Mouse (Mus musculus) c-Kit-positive CD71-positive TER-119-negative erythroid progenitor cells, embryonic 14.5 days (primary cell): ENCODE measurements at regions not wholly inside any gene's neighbourhood (a gene's known extent, or its start where the extent isn't known, plus 50 kb on each side); places are given as distances from the start of the nearest gene placed in this dataset.

Experiments used
- DNase-seq: peaks from one replicate; pipeline ENCODE4 v3.0.0-alpha.2; 2013; ENCODE audit warnings: low read depth

DNA sequence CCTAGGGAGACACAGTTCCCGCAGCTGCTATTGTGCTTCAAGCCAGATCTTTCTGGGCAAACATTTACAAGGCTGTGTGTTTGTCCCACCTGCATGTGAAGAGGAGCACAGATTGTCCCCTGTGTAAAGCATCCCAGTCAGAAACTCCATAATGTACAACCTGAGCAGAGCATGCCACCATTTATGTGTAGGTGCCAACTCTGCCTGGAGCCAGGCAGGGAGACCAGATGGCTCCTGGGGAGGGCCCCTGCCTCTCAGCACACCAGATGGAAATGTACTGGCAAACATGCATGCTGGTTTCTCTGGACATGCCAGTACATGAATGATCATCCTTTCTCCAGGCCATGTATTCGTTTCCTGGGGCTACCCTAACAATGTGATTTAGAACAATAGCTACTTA is 98.6 kb upstream of the Foxp3 start:
- DNase-seq: no peak

DNA sequence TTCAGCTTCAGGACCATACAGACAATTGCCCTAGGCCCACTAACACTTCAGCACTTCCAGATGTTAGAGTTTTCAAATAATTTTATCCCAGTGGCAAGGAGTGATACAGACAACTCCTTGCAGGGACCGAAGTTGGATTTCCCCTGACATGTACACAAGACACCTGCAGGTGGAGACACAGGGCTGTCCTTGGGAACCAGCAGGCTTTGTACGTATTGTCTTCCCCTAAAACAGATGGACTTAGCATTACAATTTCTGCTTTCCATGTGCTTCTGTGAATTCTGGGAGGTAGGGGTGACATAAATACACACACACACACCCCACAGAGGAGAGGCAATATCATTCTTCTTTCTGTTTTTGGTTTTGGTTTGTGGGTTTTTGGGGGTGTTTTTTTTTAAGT is 98.2 kb upstream of the Usp27x start:
- peak; percentile 6 for DNase-seq

DNA sequence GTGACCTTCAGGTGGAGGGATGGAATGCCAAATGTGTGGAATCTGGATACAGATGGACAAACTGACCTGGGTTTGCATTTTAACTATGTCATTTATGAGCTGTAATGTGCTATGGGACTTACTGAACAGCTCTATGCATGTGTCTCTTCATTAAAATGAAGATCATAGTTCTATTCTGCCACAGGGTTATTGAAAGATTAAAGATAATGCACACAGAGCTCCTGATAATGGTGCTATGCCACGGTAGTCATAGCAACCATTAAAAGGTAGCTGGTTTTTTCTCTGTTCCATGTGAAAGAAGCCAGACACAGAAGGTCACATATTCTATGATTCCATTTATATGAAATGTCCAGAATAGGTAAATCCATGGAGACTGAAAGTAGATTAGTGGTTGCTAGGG is 94.2 kb upstream of the Usp27x start:
- no peak for DNase-seq

DNA sequence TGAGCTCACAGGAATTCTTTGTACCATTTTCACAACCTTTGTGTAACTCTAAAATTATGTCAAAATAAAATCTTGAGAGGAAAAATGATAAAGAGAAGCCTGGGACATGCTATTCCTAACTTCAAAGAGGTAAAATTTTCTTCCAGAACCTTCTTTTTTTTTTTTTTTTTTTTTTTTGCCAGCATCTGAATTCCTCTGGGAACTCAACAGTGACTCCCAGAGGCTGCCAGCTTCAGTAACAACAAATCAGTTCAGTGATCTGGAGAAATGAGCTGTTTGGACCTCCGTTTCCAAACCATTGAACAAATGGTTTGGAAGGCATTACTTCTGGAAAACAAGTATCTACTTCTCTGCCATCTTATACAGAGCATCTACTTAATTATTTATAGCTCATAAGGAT is 92.4 kb upstream of the Usp27x start:
- no peak for DNase-seq

DNA sequence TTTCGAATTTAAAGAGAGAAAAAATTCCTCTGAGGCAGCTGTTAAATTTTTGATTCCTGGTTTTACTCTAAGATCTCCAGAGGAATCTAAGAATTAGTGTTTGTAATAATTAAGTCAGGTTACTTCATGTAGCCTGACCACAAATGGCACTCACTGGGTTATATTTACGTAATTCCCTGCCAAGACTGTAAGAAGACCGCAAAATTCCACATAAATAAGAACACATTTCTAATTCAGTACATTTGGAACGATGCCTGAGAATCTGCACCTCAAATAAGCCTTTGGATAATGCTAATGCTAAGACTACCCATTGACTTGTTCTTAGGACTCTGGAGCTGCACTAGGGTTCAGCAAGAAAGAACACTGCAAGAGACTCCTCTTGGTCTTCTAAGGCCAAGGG is 81.2 kb upstream of the Usp27x start:
- no peak for DNase-seq

DNA sequence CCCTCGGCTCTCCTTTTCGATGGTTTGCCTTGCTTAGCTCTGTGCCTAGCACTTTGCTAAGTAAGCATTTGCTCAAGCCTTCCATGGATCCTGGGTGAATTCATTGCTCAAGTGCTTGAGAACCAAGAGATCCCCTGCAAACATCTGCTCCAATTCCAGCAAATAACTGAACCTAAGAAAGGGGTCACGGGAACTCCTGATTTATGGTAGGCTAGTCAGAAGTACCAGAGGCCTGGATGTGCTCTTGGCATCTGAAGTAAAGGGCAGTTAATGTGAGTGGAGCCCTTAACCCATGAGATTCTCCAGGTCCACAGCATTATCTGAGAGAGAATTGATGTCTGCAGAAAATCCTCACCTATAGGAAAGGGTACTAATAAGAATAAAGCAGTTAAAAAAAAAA is 69.4 kb upstream of the Usp27x start:
- no peak for DNase-seq

DNA sequence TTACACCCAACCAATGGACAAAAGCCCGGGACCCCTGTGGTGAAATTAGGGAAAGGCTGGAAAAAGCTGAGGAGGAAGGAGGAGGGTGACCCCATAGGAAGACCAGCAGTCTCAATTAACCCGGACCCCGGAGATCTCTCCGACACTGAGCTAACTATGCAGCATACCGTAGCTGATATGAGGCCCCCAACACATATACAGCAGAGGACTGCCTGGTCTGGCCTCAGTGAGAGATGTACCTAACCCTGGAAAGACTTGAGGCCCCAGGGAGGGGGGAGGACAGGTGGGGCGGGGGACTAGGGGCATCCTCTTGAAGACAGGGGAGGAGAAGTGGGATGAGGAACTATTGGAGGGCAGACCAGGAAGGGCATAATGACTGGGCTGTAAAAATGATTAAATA is 69.0 kb upstream of the Usp27x start:
- no peak for DNase-seq

DNA sequence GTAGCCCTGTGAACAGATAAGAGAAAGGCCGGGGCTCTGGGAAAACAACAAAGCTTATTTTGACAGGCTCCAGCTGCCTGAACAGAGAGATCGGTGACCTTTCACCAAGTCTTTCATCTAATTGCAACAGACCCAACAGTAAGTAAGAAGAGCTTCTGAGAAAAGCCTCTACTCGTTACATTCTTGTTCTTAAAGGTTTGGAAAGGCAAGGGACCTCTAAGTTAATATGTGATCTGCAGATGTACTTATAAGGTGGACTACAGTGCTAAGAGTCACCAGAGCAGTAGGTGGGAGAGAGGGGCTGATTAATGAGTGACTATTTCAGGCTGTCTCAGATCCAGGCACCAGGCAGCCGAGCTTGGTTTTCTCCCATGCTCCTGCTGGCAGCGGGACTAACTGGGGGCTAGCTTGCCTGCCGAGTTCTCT is 68.4 kb upstream of the Usp27x start:
- DNase-seq: no peak

DNA sequence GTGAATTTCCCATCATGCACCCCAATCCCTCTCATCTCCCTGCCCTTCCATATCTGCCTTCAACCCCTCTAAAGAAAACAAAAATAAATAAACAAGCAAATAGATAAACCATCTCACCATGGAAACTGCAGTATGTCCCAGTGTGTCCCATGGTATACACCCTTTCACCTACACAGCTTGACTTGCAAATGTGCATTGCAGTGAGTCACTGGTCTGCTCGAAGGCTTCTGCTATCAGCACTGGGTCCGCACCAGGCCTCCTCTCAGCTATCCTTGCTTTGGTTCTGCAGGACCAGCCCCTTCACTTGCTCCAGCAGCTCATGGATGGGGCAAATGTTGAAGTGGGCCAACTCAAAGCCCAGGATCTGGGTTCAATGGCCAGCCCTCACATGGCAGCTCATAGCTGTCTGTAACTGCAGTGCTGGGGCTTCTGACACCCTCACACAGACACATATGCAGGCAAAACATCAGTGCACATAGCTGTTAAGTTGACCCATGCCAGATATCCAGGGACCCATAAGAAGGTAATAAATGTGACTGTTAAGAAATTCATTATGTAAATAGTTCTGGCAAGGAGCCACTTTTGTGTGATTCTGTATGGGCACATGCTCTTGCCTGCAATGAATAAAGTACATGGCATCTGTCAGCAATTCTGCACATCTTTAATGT is 59.9 kb upstream of the Usp27x start:
- no peak for DNase-seq

DNA sequence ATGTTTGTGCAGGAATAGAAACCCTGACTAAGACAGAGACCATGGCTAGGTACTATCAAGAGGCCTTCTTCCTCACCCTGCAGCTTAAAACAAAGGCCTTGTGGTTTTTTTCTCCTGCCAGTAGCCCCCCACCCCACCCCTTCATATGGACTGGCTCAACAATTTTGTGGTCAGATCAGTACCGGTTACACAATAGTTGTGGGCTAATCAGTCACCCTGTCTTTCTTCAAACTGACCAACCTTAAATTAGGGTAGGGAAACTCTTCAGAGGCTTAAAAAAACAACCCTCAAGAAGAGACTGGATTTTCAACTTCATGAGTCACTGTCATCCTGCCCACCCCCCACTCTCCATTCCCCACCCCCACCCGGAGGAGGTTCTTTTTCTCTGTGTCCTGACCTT is 58.6 kb upstream of the Usp27x start:
- no peak for DNase-seq

DNA sequence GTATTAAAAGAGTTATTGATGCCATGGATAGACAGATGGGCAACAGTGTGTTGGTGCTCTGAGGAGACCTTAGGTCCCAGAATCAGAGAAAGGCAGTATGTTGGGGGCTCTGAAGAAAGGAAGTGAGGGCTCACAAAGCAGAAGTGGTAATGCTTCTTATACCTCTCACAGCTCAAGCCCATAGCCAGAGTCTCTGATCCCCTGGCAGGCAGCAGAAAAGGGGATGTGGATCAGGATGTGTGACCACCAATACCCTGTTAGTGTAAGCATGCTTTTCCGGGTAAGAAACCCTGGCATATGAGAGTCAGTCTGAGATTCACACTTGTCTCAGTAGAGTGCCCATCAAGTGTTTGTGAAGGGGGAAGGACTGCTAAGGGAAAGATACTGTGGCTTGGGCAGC is 54.8 kb upstream of the Usp27x start:
- DNase-seq: no peak

DNA sequence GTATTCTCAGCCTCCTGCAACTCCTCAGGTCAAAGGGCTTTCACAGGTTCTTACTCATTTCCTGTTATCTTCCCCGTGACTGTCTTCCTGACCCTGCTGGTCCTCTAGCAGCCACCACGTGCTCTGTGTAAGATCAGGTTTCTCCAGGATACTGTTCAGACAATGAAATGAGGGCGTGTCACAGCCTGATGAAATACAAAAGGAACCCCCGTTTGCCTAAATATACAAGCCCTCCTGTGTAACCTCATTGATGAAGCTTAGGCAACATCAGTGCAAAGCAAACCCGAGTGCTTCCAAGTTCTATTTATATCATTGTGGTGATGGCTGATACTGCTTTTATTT is 53.9 kb upstream of the Usp27x start:
- DNase-seq: no peak

DNA sequence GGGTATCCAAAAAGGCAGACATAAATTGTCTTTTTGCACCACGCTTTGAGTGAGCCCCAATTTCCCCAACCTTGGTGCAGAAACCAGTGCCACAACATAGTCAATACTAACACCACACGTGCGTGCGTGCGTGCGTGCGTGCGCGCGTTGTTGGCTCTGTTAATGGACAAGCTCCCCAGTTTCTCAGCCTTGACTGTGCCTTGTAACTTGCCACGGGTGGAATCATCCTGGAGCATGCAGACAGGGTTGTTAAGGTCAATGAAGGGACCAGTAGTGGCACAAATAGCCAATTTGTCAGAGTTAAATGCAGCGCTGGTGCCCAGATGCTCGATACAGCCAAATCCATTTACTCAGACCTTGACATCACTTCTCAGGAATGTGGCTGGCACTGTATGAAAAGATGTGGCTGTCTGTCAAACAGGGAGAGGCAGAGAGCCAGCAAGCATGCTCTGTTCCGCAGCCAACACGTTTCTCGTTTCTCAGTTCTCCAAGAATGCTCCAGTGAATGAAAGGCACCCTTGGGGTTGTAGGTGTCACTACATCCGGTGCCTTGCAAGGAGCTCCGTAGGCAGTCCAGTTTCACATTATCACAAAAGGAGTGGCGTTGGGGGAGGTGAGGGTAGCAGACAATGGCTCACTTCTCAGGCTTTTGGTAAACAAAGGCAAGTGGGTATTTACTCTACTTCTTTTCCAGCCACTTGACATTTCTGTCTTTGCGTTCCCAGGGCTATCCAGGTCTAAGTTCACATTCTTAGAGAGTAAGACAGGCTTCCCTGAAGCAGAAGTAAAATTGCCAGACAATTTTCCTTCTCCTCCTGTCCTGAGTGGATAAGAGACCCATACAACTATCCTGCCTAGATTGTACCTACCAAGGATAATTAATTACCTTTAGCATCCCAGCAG is 53.2 kb upstream of the Usp27x start:
- DNase-seq: no peak
